Mouse (Mus musculus) MEL (cell line): ENCODE data around the gene Acer1.
"Not testable (repeated sequence)": the region's sequence is repeated elsewhere in the genome, so short reads cannot be mapped to it uniquely, and the experiment has no call there.

Experiments
- CTCF ChIP-seq, 3 experiments: IDR thresholded peaks in 2 of 3; conservative IDR thresholded peaks in 1 of 3; 2 replicates each; pipeline ENCODE4 v1.5.1; 2011 to 2012; ENCODE audit warnings: low read length in 3 of 3, low read depth in 2 of 3, mild to moderate bottlenecking in 2 of 3, improper control_type of control experiment in 1 of 3, inconsistent platforms in 1 of 3, mixed read lengths in 1 of 3, moderate library complexity in 1 of 3; ENCODE audit not compliant: control insufficient read depth in 1 of 3, insufficient read depth in 1 of 3, poor library complexity in 1 of 3, severe bottlenecking in 1 of 3
- EP300 ChIP-seq, 2 experiments: IDR thresholded peaks; 2 replicates each; pipeline ENCODE4 v1.6.1; 2011; ENCODE audit warnings: improper control_type of control experiment in 2 of 2, low read length in 2 of 2, low read depth in 1 of 2, mild to moderate bottlenecking in 1 of 2
- GABPA ChIP-seq: IDR thresholded peaks from 2 replicates; pipeline ENCODE4 v1.6.1; 2012; ENCODE audit warnings: low read depth, mild to moderate bottlenecking, inconsistent platforms, low read length, improper control_type of control experiment, moderate library complexity
- POLR2A ChIP-seq, 2 experiments: IDR thresholded peaks; 2 replicates each; pipeline ENCODE4 v1.6.1; 2011 to 2012; ENCODE audit warnings: low read length in 2 of 2, mild to moderate bottlenecking in 2 of 2, control low read depth in 1 of 2, improper control_type of control experiment in 1 of 2, low read depth in 1 of 2, moderate library complexity in 1 of 2; ENCODE audit not compliant: control insufficient read depth in 1 of 2, insufficient read depth in 1 of 2, poor library complexity in 1 of 2
- RAD21 ChIP-seq: IDR thresholded peaks from 2 replicates; pipeline ENCODE4 v1.6.1; 2011; ENCODE audit warnings: mild to moderate bottlenecking, low read depth, low read length, improper control_type of control experiment

DNA sequence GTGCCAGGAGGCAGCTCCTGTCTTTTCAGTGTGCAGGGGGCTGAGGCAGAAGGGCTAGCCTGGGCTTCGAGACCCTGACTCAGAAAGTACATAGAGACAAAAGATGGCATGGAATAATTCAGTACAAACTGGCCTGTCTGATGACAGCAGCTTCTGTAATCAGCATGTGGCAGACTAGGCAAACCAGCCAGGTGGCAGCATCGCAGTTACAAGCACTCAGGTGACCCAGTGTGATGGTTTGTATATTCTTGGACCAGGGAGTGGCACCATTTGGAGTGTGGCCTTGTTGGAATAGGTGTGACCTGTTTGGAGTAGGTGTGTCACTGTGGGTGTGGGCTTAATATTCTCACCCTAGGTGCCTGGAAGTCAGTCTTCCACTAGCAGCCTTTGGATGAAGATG, 72.2 kb downstream of the Acer1 start:
- TF ChIP-seq POLR2A (IDR thresholded peaks at IDR 0.05; ENCODE audit: control insufficient read depth in 1 of 2, insufficient read depth in 1 of 2, low read depth in 1 of 2, low read length in 2 of 2, poor library complexity in 1 of 2); GABPA; RAD21; CTCF (IDR thresholded peaks at IDR 0.05 in 2 of 3, conservative IDR thresholded peaks at IDR 0.05 in 1 of 3; ENCODE audit: control insufficient read depth in 1 of 3, insufficient read depth in 1 of 3, low read depth in 2 of 3, low read length in 3 of 3, poor library complexity in 1 of 3, severe bottlenecking in 1 of 3); EP300 (IDR thresholded peaks at IDR 0.05; ENCODE audit: low read depth in 1 of 2, low read length in 2 of 2): not testable (repeated sequence)
